ENCODE assay signal across 10 mouse cellular contexts in the genomic region with DNA sequence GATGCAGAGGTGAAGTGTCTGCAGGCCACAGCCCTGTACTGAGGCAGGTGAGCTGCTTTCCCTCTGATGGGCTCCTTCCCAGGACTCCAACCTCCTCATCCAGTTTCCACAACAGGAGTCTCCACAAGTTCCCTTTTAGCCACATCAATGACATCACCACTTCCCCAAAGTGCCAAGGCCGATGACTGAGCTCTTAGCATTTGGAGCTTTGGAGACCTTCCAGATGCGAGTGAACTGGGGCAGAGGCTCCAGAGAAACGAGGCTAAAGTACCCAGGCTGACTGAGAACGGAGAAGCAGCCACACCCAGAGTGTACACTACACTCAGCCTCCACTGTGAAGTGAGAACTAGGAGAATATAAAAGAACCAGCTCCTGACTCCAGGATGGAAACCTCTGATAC. TPM values are rescaled to one million over a fixed set of nuclear protein-coding genes. Genes with fewer than 3 reads are reported as not detected.
DNase-seq lines count a peak whose midpoint lies in the region; ATAC-seq and TF ChIP-seq lines count a peak whose summit lies in the region.
"Had no signal": no experiment of that assay in that cellular context is flagged by ENCODE, and none has a peak within 500 bp of the region (broad histone marks: within the 10 kb centered on the region; RNA-seq: fewer than 3 reads in every experiment).

No protein-coding gene starts in this region.

- peak; percentile 54 for DNase-seq in embryonic facial prominence, embryonic 14.5 days (ENCODE audit: low spot score)
- DNase-seq in embryonic facial prominence, embryonic 10.5 days (ENCODE audit: low spot score) = no peak
- peak; percentile 37 for DNase-seq in 3134 (ENCODE audit: extremely low read depth, insufficient read length, low spot score)
- DNase-seq in brain, embryonic 14.5 days (ENCODE audit: low read depth) = peak; percentile 48
- peak; percentile 21 to 51 for DNase-seq in heart, postnatal 14 days
- DNase-seq in kidney, postnatal 14 days = no peak
- no peak for DNase-seq in urinary bladder, adult 2 months (ENCODE audit: low spot score)
- DNase-seq: liver, postnatal 0 days had no signal

- TF ChIP-seq CTCF in brain, embryonic 14.5 days (IDR thresholded peaks at IDR 0.05; ENCODE audit: borderline replicate concordance, extremely low read depth, insufficient read depth, insufficient read length) = no peak

- H3K36me3 ChIP-seq in embryonic facial prominence, embryonic 14.5 days (ENCODE audit: control insufficient read depth, insufficient read depth, low read length) = no peaks in the 10 kb centered on the region
- no peaks in the 10 kb centered on the region; the same call in 1 of the 2 replicates for H3K36me3 ChIP-seq in embryonic facial prominence, embryonic 10.5 days (replicated peaks)
- H3K36me3 ChIP-seq in intestine, embryonic 16.5 days (ENCODE audit: control insufficient read depth, insufficient read depth, low read length) = no peaks in the 10 kb centered on the region
- H3K36me3 ChIP-seq: neural tube, embryonic 12.5 days had no signal

- peaks cover 6% of the 10 kb centered on the region; the same call in 1 of the 2 replicates for H3K4me1 ChIP-seq in embryonic facial prominence, embryonic 14.5 days (ENCODE audit: control insufficient read depth, insufficient read depth, low read length)
- 0 out of 2 replicates have a peak, but pooled peaks cover 4% of the 10 kb centered on the region for H3K4me1 ChIP-seq in embryonic facial prominence, embryonic 10.5 days
- H3K4me1 ChIP-seq in intestine, embryonic 16.5 days (ENCODE audit: control insufficient read depth, insufficient read depth, low read length) = peaks cover 2% of the 10 kb centered on the region; the same call in 1 of the 2 replicates
- H3K4me1 ChIP-seq: neural tube, embryonic 12.5 days had no signal

- no peaks in the 10 kb centered on the region for H3K27me3 ChIP-seq in embryonic facial prominence, embryonic 14.5 days (replicated peaks; ENCODE audit: control insufficient read depth, insufficient read depth, low read length)
- H3K27me3 ChIP-seq in embryonic facial prominence, embryonic 10.5 days (replicated peaks; ENCODE audit: low read depth, poor library complexity, severe bottlenecking) = no peaks in the 10 kb centered on the region; the same call in 1 of the 2 replicates
- H3K27me3 ChIP-seq in intestine, embryonic 16.5 days (replicated peaks; ENCODE audit: control insufficient read depth, insufficient read depth, low read length) = no peaks in the 10 kb centered on the region
- H3K27me3 ChIP-seq: neural tube, embryonic 12.5 days had no signal

- no peak overlapping the region for H3K4me3 ChIP-seq in embryonic facial prominence, embryonic 14.5 days (ENCODE audit: low read depth, low read length)
- no peak overlapping the region for H3K4me3 ChIP-seq in embryonic facial prominence, embryonic 10.5 days
- H3K4me3 ChIP-seq in intestine, embryonic 16.5 days (ENCODE audit: low read length) = no peak overlapping the region
- H3K4me3 ChIP-seq: neural tube, embryonic 12.5 days had no signal

- WGBS in embryonic facial prominence, embryonic 14.5 days = 36% methylated on average over 4 of the region's 4 CpGs
- WGBS in embryonic facial prominence, embryonic 10.5 days = 75% methylated on average over 4 of the region's 4 CpGs
- WGBS in intestine, embryonic 16.5 days = 40% methylated on average over 4 of the region's 4 CpGs

- no peak; the same call in 1 of the 2 replicates for ATAC-seq in embryonic facial prominence, embryonic 14.5 days (ENCODE audit: low read depth)
- ATAC-seq in intestine, embryonic 16.5 days = no peak
- ATAC-seq: liver, postnatal 0 days had no signal

- no peak overlapping the region for H3K9ac ChIP-seq in embryonic facial prominence, embryonic 14.5 days (ENCODE audit: low read depth, low read length)
- H3K9ac ChIP-seq in intestine, embryonic 16.5 days (ENCODE audit: low read depth, low read length) = no peak overlapping the region
- H3K9ac ChIP-seq: liver, postnatal 0 days; neural tube, embryonic 12.5 days had no signal

- TF ChIP-seq POLR2A in brain, embryonic 14.5 days (IDR thresholded peaks at IDR 0.05; ENCODE audit: borderline replicate concordance, extremely low read depth, insufficient read depth, insufficient read length, poor library complexity, severe bottlenecking) = no peak

- no peak overlapping the region for H3K27ac ChIP-seq in embryonic facial prominence, embryonic 14.5 days (replicated peaks; ENCODE audit: low read depth, low read length)
- H3K27ac ChIP-seq in embryonic facial prominence, embryonic 10.5 days (replicated peaks) = no peak overlapping the region
- no peak overlapping the region for H3K27ac ChIP-seq in intestine, embryonic 16.5 days (ENCODE audit: low read length)
- H3K27ac ChIP-seq: neural tube, embryonic 12.5 days had no signal

- no peaks in the 10 kb centered on the region for H3K9me3 ChIP-seq in embryonic facial prominence, embryonic 14.5 days (ENCODE audit: control insufficient read depth, low read length)
- no peaks in the 10 kb centered on the region for H3K9me3 ChIP-seq in embryonic facial prominence, embryonic 10.5 days
- no peaks in the 10 kb centered on the region for H3K9me3 ChIP-seq in intestine, embryonic 16.5 days (ENCODE audit: control insufficient read depth, low read length)
- H3K9me3 ChIP-seq: neural tube, embryonic 12.5 days had no signal

- intact Hi-C loops in heart, postnatal 14 days (cut with DNase I) = no loop called here

- H3K4me2 ChIP-seq in embryonic facial prominence, embryonic 14.5 days (ENCODE audit: low read depth, low read length) = no peak overlapping the region
- no peak overlapping the region for H3K4me2 ChIP-seq in intestine, embryonic 16.5 days (ENCODE audit: low read depth, low read length)
- H3K4me2 ChIP-seq: neural tube, embryonic 12.5 days had no signal

RNA-seq across cellular contexts. Expression of a gene that starts 54.1 kb away (rescaled TPM):
- 18.7 and 19.1 TPM in 2 replicates for polyA plus RNA-seq in embryonic facial prominence, embryonic 14.5 days (2014; fragmentation: Nextera tagmentation; extraction: Ambion mirVana)
- 22.2 and 23.8 TPM in 2 replicates for polyA plus RNA-seq in embryonic facial prominence, embryonic 10.5 days (2016; fragmentation: Nextera tagmentation; extraction: Ambion mirVana)
- polyA plus RNA-seq in brain, embryonic 14.5 days (2012; rRNA removed) = 15.5 and 19.7 TPM in 2 replicates
- 10 to 100 TPM; 22.9 to 23.2 TPM for total RNA-seq in heart, postnatal 14 days (2021)
- polyA plus RNA-seq in intestine, embryonic 16.5 days (2015; fragmentation: Nextera tagmentation; extraction: Ambion mirVana) = 8.8 and 9.4 TPM in 2 replicates
- polyA plus RNA-seq in urinary bladder, adult 2 months (2012; rRNA removed) = 12.1 and 13.6 TPM in 2 replicates

Comparison
In these comparisons a context has a peak if more than half of its experiments do, and no peak if none do; other contexts are left out.
1. DNase-seq: peak in embryonic facial prominence, embryonic 14.5 days (single experiment), 3134 (single experiment), brain, embryonic 14.5 days (single experiment) and heart, postnatal 14 days (2 of 2); none in embryonic facial prominence, embryonic 10.5 days (single experiment), kidney, postnatal 14 days (single experiment) and urinary bladder, adult 2 months (single experiment).